Mouse (Mus musculus) forebrain, embryonic 16.5 days (tissue): ENCODE results near the gene Stk24. TPM values are rescaled to one million over a fixed set of nuclear protein-coding genes. Genes with fewer than 3 reads are reported as not detected.

ENCODE experiments used
- ATAC-seq: fragments of 200-750 bp; cut with Nextera tagmentation; 2 replicates; pipeline ENCODE4 v1.8.0; 2017; ENCODE audit warnings: mild to moderate bottlenecking, moderate library complexity
- H3K27ac ChIP-seq: fragments of 300-500 bp; sonication (generic); 2 replicates; pipeline ENCODE4 v1.5.1; 2014; ENCODE audit warnings: low read length, control low read depth
- H3K27me3 ChIP-seq: fragments of 300-500 bp; sonication (generic); replicated peaks from 2 replicates; pipeline ENCODE4 v1.6.1; 2014; ENCODE audit warnings: low read length; ENCODE audit not compliant: control insufficient read depth, insufficient read depth
- H3K36me3 ChIP-seq: fragments of 300-500 bp; sonication (generic); 2 replicates; pipeline ENCODE4 v1.6.1; 2014; ENCODE audit not compliant: control insufficient read depth, insufficient read depth
- H3K4me1 ChIP-seq: fragments of 300-500 bp; sonication (generic); replicated peaks from 2 replicates; pipeline ENCODE4 v1.6.1; 2014; ENCODE audit warnings: low read length; ENCODE audit not compliant: control insufficient read depth, insufficient read depth
- H3K4me2 ChIP-seq: fragments of 300-500 bp; sonication (generic); 2 replicates; pipeline ENCODE4 v1.6.1; 2014; ENCODE audit warnings: mild to moderate bottlenecking, low read length, control low read depth
- H3K4me3 ChIP-seq: fragments of 300-500 bp; sonication (generic); replicated peaks from 2 replicates; pipeline ENCODE4 v1.5.1; 2014; ENCODE audit warnings: mild to moderate bottlenecking, low read length, control low read depth
- H3K9ac ChIP-seq: fragments of 300-500 bp; sonication (generic); replicated peaks from 2 replicates; pipeline ENCODE4 v1.6.1; 2014; ENCODE audit warnings: low read depth, low read length, control low read depth
- H3K9me3 ChIP-seq: fragments of 300-500 bp; sonication (generic); 2 replicates; pipeline ENCODE4 v1.6.1; 2016; ENCODE audit warnings: low read length; ENCODE audit not compliant: control insufficient read depth
- WGBS: fragments of 180-500 bp; shearing (Covaris S2); extraction: QIAGEN DNeasy Blood & Tissue Kit; methylation state at CpG from one replicate; pipeline ENCODE4 v1.1.7; 2014; 5-methylcytosine and 5-hydroxymethylcytosine counted together
- polyA plus RNA-seq: library from polyadenylated mRNA; unstranded; fragments of >200 nt; fragmentation: Nextera tagmentation; extraction: Ambion mirVana; gene quantifications from 2 replicates; pipeline ENCODE4 v1.2.1, GENCODE M21; 2015

Stk24 gene
- polyA plus RNA-seq, 1 experiment from 2014 or later, result 20.5 TPM

DNA sequence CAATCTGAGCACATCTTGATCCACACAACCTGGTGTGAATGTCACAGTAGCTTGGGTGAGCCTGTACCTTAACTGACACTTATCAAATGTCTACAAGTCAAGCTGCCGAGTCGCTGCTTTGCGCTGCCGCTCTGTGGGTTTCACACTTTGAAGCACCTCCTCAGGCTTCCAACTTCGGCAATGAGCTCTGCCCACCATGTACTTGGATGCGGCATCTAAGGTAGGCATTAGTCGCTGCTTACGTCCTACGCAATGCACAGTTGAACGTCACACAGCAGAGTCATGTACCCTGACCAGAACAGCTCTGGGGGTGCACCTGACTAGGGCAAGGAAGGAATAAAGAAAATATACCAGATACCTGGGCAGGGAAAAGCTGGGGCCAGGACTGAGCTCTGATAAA, 66.5 kb downstream of the Stk24 start:
- Histone ChIP-seq H3K27ac (no peak overlapping the region), H3K27me3 (no peaks in the 10 kb centered on the region), H3K36me3 (no peaks in the 10 kb centered on the region), H3K9ac (no peak overlapping the region), H3K4me3 (no peak overlapping the region), H3K4me2 (no peak overlapping the region), H3K4me1 (peaks cover 15% of the 10 kb centered on the region), H3K9me3 (no peaks in the 10 kb centered on the region)
- 94% methylated on average over 10 of the region's 10 CpGs for WGBS
- no peak for ATAC-seq

DNA sequence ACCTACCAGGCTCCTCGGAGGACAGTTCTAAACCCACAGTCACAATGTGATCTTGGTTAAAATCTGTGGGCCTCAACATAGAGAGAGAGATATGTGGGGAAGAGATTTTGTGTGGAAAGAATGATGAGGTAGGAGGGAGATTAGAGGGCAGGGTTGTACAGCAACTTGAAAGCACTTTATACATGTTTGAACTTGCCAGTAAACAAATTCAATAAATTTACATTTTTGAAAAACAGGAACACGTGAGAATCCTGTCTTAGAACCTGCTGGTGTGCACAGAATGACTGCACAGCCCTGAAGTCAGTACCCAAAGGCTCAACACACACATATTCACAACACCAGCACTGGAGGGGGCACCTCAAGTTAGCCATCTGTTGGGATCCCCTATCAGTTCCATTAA, 68.7 kb downstream of the Stk24 start:
- WGBS, result 87% methylated on average over 2 of the region's 2 CpGs

DNA sequence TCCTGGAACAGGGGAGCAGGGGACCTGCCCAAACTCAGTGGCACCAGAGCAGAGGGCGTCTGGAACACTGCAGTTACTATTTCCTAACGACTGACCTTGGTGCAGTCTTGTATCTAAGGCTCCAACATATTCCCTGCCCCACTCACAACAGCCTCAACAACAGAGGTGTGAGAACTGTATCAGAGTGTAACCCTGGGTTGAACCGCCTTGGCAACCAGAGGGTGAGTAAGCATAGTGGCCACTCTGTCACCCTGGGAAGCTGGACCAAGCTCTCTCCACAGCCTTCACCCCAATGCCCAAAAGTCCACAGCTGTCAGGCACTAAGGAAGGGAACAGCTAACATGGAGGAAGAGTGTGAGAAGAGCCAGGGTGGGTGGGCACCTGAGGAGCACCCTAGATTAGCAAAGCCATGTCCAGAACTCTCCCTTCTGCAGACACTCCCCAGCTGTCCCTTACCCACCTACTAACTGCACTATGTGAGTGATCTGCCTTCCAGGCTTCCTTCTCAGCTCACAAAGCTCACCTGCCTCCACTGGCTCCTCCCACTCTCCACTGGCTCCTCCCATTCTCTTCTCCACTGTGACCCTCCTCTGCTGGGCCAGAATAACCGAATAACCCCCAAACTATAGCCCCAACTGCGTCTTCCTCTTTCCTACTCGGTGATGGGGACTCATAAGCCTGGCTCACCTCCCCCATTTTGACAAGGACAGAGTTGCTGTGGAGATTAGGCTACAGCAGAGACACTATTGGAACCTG, 69.3 kb downstream of the Stk24 start:
- WGBS, result 87% methylated on average over 6 of the region's 6 CpGs
- no peaks in the 10 kb centered on the region for H3K27me3 ChIP-seq
- H3K36me3 ChIP-seq, result no peaks in the 10 kb centered on the region
- H3K9ac ChIP-seq, result no peak overlapping the region
- peaks cover 8% of the 10 kb centered on the region for H3K4me1 ChIP-seq
- no peak overlapping the region for H3K27ac ChIP-seq
- no peak overlapping the region for H3K4me3 ChIP-seq
- ATAC-seq, result no peak
- no peaks in the 10 kb centered on the region for H3K9me3 ChIP-seq
- H3K4me2 ChIP-seq, result no peak overlapping the region

More for the DNA sequence above, 68.7 kb downstream of the Stk24 start:
- no peak overlapping the region for H3K27ac ChIP-seq
- H3K36me3 ChIP-seq, result no peaks in the 10 kb centered on the region
- no peak overlapping the region for H3K4me2 ChIP-seq
- H3K9me3 ChIP-seq, result no peaks in the 10 kb centered on the region
- no peaks in the 10 kb centered on the region for H3K27me3 ChIP-seq
- peaks cover 9% of the 10 kb centered on the region for H3K4me1 ChIP-seq
- no peak for ATAC-seq
- H3K4me3 ChIP-seq, result no peak overlapping the region
- no peak overlapping the region for H3K9ac ChIP-seq

DNA sequence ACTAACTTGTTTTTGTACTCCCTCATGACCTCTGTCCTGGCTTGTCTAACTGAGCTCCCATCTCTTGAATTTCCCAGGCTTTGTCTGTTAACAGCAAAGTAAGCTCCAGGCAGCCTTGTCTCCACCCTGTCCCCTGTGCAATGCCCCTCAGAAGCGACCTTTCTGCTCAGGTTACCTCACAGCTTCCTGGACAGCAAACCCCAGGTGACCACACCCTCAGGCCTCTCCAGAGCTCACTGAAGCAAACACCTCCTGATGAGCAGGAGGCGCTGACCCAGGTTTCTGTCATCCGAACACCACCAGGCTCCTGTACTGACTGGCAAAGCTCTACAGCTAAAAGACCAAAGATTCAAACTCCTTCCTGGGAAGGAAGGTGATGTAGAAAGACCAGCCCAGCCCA, 69.9 kb downstream of the Stk24 start:
- H3K27ac ChIP-seq, result no peak overlapping the region
- no peak overlapping the region for H3K4me2 ChIP-seq
- WGBS, result 92% methylated on average over 3 of the region's 3 CpGs
- no peaks in the 10 kb centered on the region for H3K9me3 ChIP-seq
- no peaks in the 10 kb centered on the region for H3K36me3 ChIP-seq
- ATAC-seq, result no peak
- peaks cover 2% of the 10 kb centered on the region for H3K4me1 ChIP-seq
- no peaks in the 10 kb centered on the region for H3K27me3 ChIP-seq
- no peak overlapping the region for H3K9ac ChIP-seq
- no peak overlapping the region for H3K4me3 ChIP-seq

DNA sequence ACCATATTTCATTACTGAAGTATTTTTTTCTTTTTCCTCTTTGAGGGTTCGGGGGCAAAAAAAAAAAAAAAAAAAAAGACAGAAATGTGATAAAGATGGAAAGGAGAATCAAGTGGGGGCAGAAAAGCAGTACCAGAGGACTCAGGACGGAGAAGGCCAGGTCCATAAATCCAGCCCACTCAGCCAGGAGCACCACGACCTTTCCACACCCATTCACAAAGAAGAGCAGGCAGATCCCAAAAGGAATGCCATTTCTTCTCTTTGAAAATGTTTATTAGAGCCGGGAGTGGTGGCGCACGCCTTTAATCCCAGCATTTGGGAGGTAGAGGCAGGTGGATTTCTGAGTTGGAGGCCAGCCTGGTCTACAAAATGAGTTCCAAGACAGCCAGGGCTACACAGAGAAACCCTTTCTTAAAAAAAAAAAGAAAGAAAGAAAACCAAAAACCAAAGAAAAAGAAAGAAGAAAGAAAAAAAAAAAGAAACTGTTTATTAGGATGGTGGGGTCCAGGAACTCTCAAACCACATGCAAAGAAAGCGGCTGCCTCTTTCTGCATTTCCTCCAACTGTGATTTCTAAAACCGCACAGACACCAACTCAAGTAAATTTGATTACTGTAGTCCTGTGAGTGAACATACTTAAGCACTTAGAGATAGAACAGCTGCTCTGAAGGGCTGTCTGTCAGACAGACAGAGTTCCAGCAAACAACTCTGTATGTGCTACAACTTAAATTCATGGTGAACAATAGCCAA, 74.3 kb downstream of the Stk24 start:
- no peak for ATAC-seq
- Histone ChIP-seq H3K4me1 (no peaks in the 10 kb centered on the region), H3K9ac (no peak overlapping the region), H3K36me3 (no peaks in the 10 kb centered on the region), H3K9me3 (no peaks in the 10 kb centered on the region), H3K4me2 (no peak overlapping the region), H3K27ac (no peak overlapping the region), H3K4me3 (no peak overlapping the region), H3K27me3 (no peaks in the 10 kb centered on the region)
- 55% methylated on average over 8 of the region's 8 CpGs for WGBS

DNA sequence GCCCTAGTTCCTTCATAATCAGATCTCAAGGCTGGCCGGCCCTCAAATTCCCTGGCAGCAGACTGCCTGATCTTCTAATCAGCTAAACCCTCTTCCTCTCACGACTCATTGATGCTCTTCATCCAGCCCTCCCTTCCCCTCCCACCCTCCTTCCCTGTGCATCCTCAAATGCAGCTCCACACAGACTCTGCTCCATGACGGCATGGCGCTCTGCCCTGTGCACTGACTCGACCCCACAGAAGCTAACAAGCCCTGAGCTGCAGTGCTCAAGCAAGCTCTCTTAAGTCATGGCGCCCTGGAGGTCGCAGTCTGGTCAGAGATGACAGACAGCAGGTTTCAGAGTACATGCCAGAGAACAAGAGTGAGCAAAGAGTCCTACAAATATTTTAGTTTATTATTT, 75.3 kb downstream of the Stk24 start:
- no peaks in the 10 kb centered on the region for H3K27me3 ChIP-seq
- H3K4me3 ChIP-seq, result no peak overlapping the region
- H3K4me2 ChIP-seq, result no peak overlapping the region
- ATAC-seq, result peak; percentile 49; the same call in 1 of the 2 replicates
- H3K27ac ChIP-seq, result no peak overlapping the region
- no peaks in the 10 kb centered on the region for H3K36me3 ChIP-seq
- H3K9ac ChIP-seq, result no peak overlapping the region
- 66% methylated on average over 7 of the region's 7 CpGs for WGBS
- H3K9me3 ChIP-seq, result no peaks in the 10 kb centered on the region
- no peaks in the 10 kb centered on the region for H3K4me1 ChIP-seq

DNA sequence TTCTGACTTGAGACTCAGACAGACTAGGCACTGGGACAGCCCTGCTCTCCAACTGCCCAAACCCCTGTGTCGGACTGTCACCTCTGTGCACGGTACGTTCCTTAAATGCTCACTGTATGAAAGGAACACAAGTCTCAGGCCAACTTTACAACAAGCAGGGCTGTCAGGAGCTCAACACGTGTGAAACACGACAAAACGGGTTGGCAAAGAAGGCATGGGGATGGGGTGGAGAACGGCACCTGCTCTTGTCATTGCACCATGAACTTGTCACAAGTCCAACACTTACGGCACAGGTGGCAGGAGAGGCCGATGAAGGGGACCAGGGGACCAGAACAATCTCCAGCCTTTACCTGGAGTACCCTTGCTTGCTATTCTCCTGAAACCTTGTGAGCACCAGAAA, 80.7 kb downstream of the Stk24 start:
- ATAC-seq, result no peak
- H3K4me3 ChIP-seq, result no peak overlapping the region
- no peak overlapping the region for H3K4me2 ChIP-seq
- no peak overlapping the region for H3K9ac ChIP-seq
- no peaks in the 10 kb centered on the region for H3K27me3 ChIP-seq
- H3K36me3 ChIP-seq, result no peaks in the 10 kb centered on the region
- no peaks in the 10 kb centered on the region for H3K9me3 ChIP-seq
- H3K4me1 ChIP-seq, result 0 out of 2 replicates have a peak, but pooled peaks cover 4% of the 10 kb centered on the region
- 89% methylated on average over 9 of the region's 9 CpGs for WGBS
- no peak overlapping the region for H3K27ac ChIP-seq

DNA sequence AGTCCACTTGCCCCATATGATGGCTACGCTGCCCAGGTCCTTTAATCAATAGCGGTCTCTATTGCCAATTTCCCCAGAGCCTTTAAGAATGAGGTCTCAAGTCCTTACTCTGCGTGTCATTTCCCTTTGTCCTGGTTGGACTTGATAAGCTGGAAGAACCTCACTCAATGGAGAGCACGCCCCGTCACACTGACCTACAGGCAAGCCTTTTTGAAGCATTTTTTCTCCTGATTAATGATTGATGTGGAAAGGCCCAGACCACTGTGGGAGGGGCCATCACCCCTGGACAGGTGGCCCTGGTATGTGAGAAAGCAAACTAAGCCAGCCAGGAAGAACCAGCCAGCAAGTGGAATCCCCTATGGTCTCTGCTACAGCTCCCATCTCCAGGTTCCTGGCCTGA, 81.3 kb downstream of the Stk24 start:
- Histone ChIP-seq H3K4me2 (no peak overlapping the region), H3K4me1 (0 out of 2 replicates have a peak, but pooled peaks cover 4% of the 10 kb centered on the region), H3K4me3 (no peak overlapping the region), H3K36me3 (peaks cover 5% of the 10 kb centered on the region), H3K9ac (no peak overlapping the region), H3K27me3 (no peaks in the 10 kb centered on the region), H3K27ac (no peak overlapping the region), H3K9me3 (no peaks in the 10 kb centered on the region)
- ATAC-seq, result no peak
- 89% methylated on average over 5 of the region's 5 CpGs for WGBS

DNA sequence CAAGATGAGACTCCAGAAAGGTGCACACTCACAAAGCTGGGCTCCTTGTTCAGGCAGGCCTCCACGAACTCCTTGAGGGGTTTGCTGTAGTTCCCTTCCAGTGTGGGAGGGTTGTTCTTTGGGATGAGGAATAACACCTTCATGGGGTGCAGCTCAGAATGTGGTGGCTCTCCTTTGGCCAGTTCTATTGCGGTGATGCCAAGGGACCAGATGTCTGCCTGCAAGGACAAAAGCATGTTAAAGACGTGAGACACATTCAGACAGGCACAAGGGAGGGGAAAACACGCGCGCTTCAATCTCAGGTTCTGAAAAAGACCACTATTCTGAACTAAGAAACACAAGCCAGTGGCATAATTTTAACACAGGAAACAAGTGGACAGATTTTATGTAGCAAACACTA, 82.7 kb downstream of the Stk24 start:
- H3K9me3 ChIP-seq, result no peaks in the 10 kb centered on the region
- no peak overlapping the region for H3K4me3 ChIP-seq
- 0 out of 2 replicates have a peak, but pooled peaks cover 4% of the 10 kb centered on the region for H3K4me1 ChIP-seq
- H3K4me2 ChIP-seq, result no peak overlapping the region
- WGBS, result 67% methylated on average over 6 of the region's 6 CpGs
- peaks cover 7% of the 10 kb centered on the region for H3K36me3 ChIP-seq
- ATAC-seq, result peak; percentile 49
- H3K27ac ChIP-seq, result no peak overlapping the region
- no peak overlapping the region for H3K9ac ChIP-seq
- H3K27me3 ChIP-seq, result no peaks in the 10 kb centered on the region
